Mouse (Mus musculus) cortical plate, adult 2 months (tissue): ENCODE results near the gene Nubp2.

Source experiments
- CTCF ChIP-seq: fragments of 200-500 bp; IDR thresholded peaks from 2 replicates; pipeline ENCODE4 v1.5.1; 2011; ENCODE audit warnings: mild to moderate bottlenecking, control low read depth, low read length; ENCODE audit not compliant: insufficient read depth; ENCODE audit errors: extremely low read depth
- POLR2A ChIP-seq: fragments of 200-500 bp; IDR thresholded peaks from 2 replicates; pipeline ENCODE4 v1.6.1; 2011; ENCODE audit warnings: mild to moderate bottlenecking, low read length, control low read depth; ENCODE audit not compliant: insufficient read depth; ENCODE audit errors: extremely low read depth

DNA sequence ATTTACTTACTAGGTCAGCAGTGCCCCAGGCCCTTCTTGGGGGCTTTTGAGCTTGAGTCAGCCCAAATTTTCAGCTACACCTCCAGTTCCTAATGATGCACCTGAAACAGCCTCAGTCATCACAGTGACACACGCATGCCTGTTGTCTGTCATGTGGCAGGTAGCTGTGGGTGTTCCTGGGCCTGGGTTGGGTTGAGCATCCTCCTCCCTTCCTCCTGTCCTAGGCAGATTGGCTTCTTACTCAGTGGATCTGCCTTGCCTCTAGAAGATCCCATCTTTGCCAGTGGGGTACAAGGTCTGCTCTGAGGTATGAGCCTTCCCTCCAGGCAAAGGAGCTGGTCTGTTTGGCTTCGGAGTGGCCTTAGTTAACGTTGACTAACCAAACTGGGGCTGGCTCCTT is 2.7 kb upstream of the Nubp2 start:
- peak; percentile 44 for TF ChIP-seq POLR2A
- TF ChIP-seq CTCF = no peak
